Mouse (Mus musculus): Measurements from ENCODE around the gene Akap13.

The Akap13 gene

GRCm38 (mm10) chr7:75653684-75654317 is 198.5 kb downstream of the Akap13 start:
- ATAC-seq (ENCODE audit: insufficient number of reproducible peaks, low FRiP score, low TSS enrichment): no peak

- ATAC-seq (ENCODE audit: insufficient number of reproducible peaks, low FRiP score, low TSS enrichment): no peak
Measured at GRCm38 (mm10) chr7:75655180-75656074, 200.1 kb downstream of the Akap13 start.

- no peak for ATAC-seq (ENCODE audit: insufficient number of reproducible peaks, low FRiP score, low TSS enrichment)
Measured at GRCm38 (mm10) chr7:75656297-75656852, 201.0 kb downstream of the Akap13 start.

- ATAC-seq (ENCODE audit: insufficient number of reproducible peaks, low FRiP score, low TSS enrichment): no peak
Measured at GRCm38 (mm10) chr7:75656896-75657295, 201.6 kb downstream of the Akap13 start.

GRCm38 (mm10) chr7:75664455-75664854 is 209.1 kb downstream of the Akap13 start:
- ATAC-seq (ENCODE audit: insufficient number of reproducible peaks, low FRiP score, low TSS enrichment): no peak

- no peak for ATAC-seq (ENCODE audit: insufficient number of reproducible peaks, low FRiP score, low TSS enrichment)
Measured at GRCm38 (mm10) chr7:75666982-75667381, 211.6 kb downstream of the Akap13 start.

- no peak for ATAC-seq (ENCODE audit: insufficient number of reproducible peaks, low FRiP score, low TSS enrichment)
Measured at GRCm38 (mm10) chr7:75667531-75667930, 212.2 kb downstream of the Akap13 start.

GRCm38 (mm10) chr7:75668396-75668795 is 213.1 kb downstream of the Akap13 start:
- ATAC-seq (ENCODE audit: insufficient number of reproducible peaks, low FRiP score, low TSS enrichment): no peak

- ATAC-seq (ENCODE audit: insufficient number of reproducible peaks, low FRiP score, low TSS enrichment): no peak
Measured at GRCm38 (mm10) chr7:75669416-75669815, 214.1 kb downstream of the Akap13 start.

GRCm38 (mm10) chr7:75679631-75680030 is 224.3 kb downstream of the Akap13 start:
- no peak for ATAC-seq (ENCODE audit: insufficient number of reproducible peaks, low FRiP score, low TSS enrichment)

- no peak for ATAC-seq (ENCODE audit: insufficient number of reproducible peaks, low FRiP score, low TSS enrichment)
Measured at GRCm38 (mm10) chr7:75682901-75683300, 227.6 kb downstream of the Akap13 start.

- no peak for ATAC-seq (ENCODE audit: insufficient number of reproducible peaks, low FRiP score, low TSS enrichment)
Measured at GRCm38 (mm10) chr7:75683410-75683809, 228.1 kb downstream of the Akap13 start.

GRCm38 (mm10) chr7:75684976-75685375 is 229.6 kb downstream of the Akap13 start:
- no peak for ATAC-seq (ENCODE audit: insufficient number of reproducible peaks, low FRiP score, low TSS enrichment)

GRCm38 (mm10) chr7:75686046-75686826 is 230.9 kb downstream of the Akap13 start:
- ATAC-seq (ENCODE audit: insufficient number of reproducible peaks, low FRiP score, low TSS enrichment): no peak

GRCm38 (mm10) chr7:75686827-75687164 is 231.5 kb downstream of the Akap13 start:
- ATAC-seq (ENCODE audit: insufficient number of reproducible peaks, low FRiP score, low TSS enrichment): no peak

- no peak for ATAC-seq (ENCODE audit: insufficient number of reproducible peaks, low FRiP score, low TSS enrichment)
Measured at GRCm38 (mm10) chr7:75688144-75688543, 232.8 kb downstream of the Akap13 start.

GRCm38 (mm10) chr7:75694777-75695176 is 239.4 kb downstream of the Akap13 start:
- ATAC-seq (ENCODE audit: insufficient number of reproducible peaks, low FRiP score, low TSS enrichment): no peak

- ATAC-seq (ENCODE audit: insufficient number of reproducible peaks, low FRiP score, low TSS enrichment): no peak
Measured at GRCm38 (mm10) chr7:75699836-75700235, 244.5 kb downstream of the Akap13 start.

- no peak for ATAC-seq (ENCODE audit: insufficient number of reproducible peaks, low FRiP score, low TSS enrichment)
Measured at GRCm38 (mm10) chr7:75700771-75701345, 245.5 kb downstream of the Akap13 start.

- no peak for ATAC-seq (ENCODE audit: insufficient number of reproducible peaks, low FRiP score, low TSS enrichment)
Measured at GRCm38 (mm10) chr7:75701761-75702160, 246.4 kb downstream of the Akap13 start.
